Mouse (Mus musculus) hindbrain, embryonic 14.5 days (tissue): ENCODE data around the gene Adamts10. TPM values are rescaled to one million over a fixed set of nuclear protein-coding genes. Genes with fewer than 3 reads are reported as not detected.

ENCODE experiments used
- ATAC-seq: fragments of 200-750 bp; cut with Nextera tagmentation; 2 replicates; pipeline ENCODE4 v1.8.0; 2017; ENCODE audit warnings: moderate number of reproducible peaks, mild to moderate bottlenecking, moderate TSS enrichment, moderate library complexity; ENCODE audit not compliant: low FRiP score
- DNase-seq: peaks from one replicate; pipeline ENCODE4 v3.0.0-alpha.2; 2015; ENCODE audit warnings: low spot score
- H3K27ac ChIP-seq: fragments of 300-500 bp; sonication (generic); 2 replicates; pipeline ENCODE4 v1.5.1; 2014; ENCODE audit warnings: mild to moderate bottlenecking, moderate library complexity
- H3K27me3 ChIP-seq: fragments of 300-500 bp; sonication (generic); 2 replicates; pipeline ENCODE4 v1.6.1; 2014; ENCODE audit warnings: mild to moderate bottlenecking, low read length, mixed read lengths; ENCODE audit not compliant: control insufficient read depth, insufficient read depth
- H3K36me3 ChIP-seq: fragments of 300-500 bp; sonication (generic); replicated peaks from 2 replicates; pipeline ENCODE4 v1.6.1; 2014; ENCODE audit not compliant: control insufficient read depth, insufficient read depth
- H3K4me1 ChIP-seq: fragments of 300-500 bp; sonication (generic); replicated peaks from 2 replicates; pipeline ENCODE4 v1.6.1; 2014; ENCODE audit warnings: antibody characterized with exemption, low read length, mixed read lengths; ENCODE audit not compliant: control insufficient read depth, insufficient read depth
- H3K4me2 ChIP-seq: fragments of 300-500 bp; sonication (generic); replicated peaks from 2 replicates; pipeline ENCODE4 v1.6.1; 2014; ENCODE audit warnings: mild to moderate bottlenecking, moderate library complexity
- H3K4me3 ChIP-seq: fragments of 300-500 bp; sonication (generic); replicated peaks from 2 replicates; pipeline ENCODE4 v1.5.1; 2014; ENCODE audit warnings: mild to moderate bottlenecking, low read length
- H3K9ac ChIP-seq: fragments of 300-500 bp; sonication (generic); 2 replicates; pipeline ENCODE4 v1.6.1; 2014
- H3K9me3 ChIP-seq: fragments of 300-500 bp; sonication (generic); 2 replicates; pipeline ENCODE4 v1.6.1; 2016; ENCODE audit warnings: low read length; ENCODE audit not compliant: control insufficient read depth
- WGBS: fragments of 180-500 bp; shearing (Covaris S2); extraction: QIAGEN DNeasy Blood & Tissue Kit; methylation state at CpG from one replicate; pipeline ENCODE4 v1.1.7; 2014; 5-methylcytosine and 5-hydroxymethylcytosine counted together
- polyA plus RNA-seq: library from polyadenylated mRNA; unstranded; fragments of >200 nt; fragmentation: Nextera tagmentation; extraction: Ambion mirVana; gene quantifications from 2 replicates; pipeline ENCODE4 v1.2.1, GENCODE M21; 2014

The Adamts10 gene
- polyA plus RNA-seq, 1 experiment from 2014 or later = 59.0 TPM

DNA sequence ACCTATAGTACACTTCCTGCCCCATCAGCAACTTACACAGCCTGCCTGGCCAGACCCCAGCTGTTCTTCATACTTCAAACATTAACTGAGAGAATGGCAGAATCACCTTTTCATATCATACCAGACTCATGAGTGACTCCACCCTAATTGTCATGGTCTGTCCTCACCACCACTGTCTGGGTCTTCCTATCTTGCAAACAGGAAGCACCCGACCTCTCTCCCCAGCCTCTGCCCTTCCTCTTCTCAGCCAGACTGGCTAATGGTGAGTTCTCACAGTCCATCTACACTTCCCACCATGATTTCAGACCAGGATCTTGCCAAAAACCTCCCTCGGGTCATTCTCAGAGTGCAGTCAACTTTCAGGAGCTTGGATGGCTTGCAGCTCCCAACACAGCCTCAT is 42.2 kb downstream of the Adamts10 start:
- Histone ChIP-seq H3K4me3 (no peak overlapping the region), H3K9ac (no peak overlapping the region), H3K27ac (no peak overlapping the region), H3K4me2 (no peak overlapping the region), H3K27me3 (no peaks in the 10 kb centered on the region), H3K4me1 (no peaks in the 10 kb centered on the region), H3K36me3 (no peaks in the 10 kb centered on the region), H3K9me3 (no peaks in the 10 kb centered on the region)
- ATAC-seq (no peak), DNase-seq (no peak)
- 82% methylated on average over 2 of the region's 2 CpGs for WGBS

DNA sequence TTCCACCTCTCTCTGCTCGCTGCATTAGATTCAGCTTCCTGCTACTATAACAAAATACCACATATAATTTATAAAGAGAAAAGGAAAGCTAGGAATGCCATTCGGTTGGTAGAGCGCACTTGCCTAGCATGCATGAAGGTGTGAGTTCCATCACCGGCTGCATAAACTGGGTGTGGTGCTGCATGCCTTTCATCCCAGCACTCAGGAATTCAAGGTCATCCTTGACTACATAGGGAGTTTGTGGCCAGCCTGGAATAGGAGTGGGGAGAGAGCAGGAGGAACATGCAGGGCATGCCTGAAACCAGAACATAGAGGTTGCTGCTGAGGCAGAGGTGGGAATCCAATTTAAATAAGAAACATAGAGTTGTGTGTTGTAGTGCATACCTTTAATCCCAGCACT is 60.1 kb downstream of the Adamts10 start:
- WGBS = 90% methylated on average over 4 of the region's 4 CpGs
- DNase-seq = no peak
- H3K4me2 ChIP-seq = no peak overlapping the region

DNA sequence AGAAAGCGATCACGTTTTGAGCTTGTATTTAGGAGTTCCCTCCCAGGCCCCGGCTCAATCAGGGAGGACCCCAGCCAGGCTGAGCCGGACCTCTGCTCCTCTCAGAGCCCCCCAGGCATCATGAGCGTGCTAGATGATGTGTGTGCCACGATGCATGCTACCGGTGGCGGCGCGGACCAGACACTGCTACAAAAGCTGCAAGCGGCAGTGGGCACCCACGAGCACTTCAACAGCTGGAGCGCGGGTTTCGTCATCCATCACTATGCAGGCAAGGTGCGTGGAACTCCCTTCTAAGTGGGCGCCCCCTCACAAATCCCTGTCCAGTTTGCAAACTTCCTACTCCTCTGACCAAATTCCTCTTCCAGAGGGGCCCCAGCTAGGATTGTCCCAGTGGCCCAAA is 62.0 kb downstream of the Adamts10 start:
- 74% methylated on average over 17 of the region's 17 CpGs for WGBS
- no peaks in the 10 kb centered on the region for H3K36me3 ChIP-seq
- ATAC-seq = no peak
- no peak overlapping the region for H3K4me3 ChIP-seq
- H3K27me3 ChIP-seq = no peaks in the 10 kb centered on the region
- no peaks in the 10 kb centered on the region for H3K9me3 ChIP-seq
- no peaks in the 10 kb centered on the region for H3K4me1 ChIP-seq
- H3K4me2 ChIP-seq = no peak overlapping the region
- no peak for DNase-seq
- H3K27ac ChIP-seq = no peak overlapping the region
- H3K9ac ChIP-seq = no peak overlapping the region

More for the DNA sequence above, 60.1 kb downstream of the Adamts10 start:
- H3K9ac ChIP-seq = no peak overlapping the region
- H3K9me3 ChIP-seq = no peaks in the 10 kb centered on the region
- no peak overlapping the region for H3K27ac ChIP-seq
- no peak for ATAC-seq
- H3K4me3 ChIP-seq = no peak overlapping the region
- no peaks in the 10 kb centered on the region for H3K4me1 ChIP-seq
- H3K27me3 ChIP-seq = no peaks in the 10 kb centered on the region
- no peaks in the 10 kb centered on the region for H3K36me3 ChIP-seq

DNA sequence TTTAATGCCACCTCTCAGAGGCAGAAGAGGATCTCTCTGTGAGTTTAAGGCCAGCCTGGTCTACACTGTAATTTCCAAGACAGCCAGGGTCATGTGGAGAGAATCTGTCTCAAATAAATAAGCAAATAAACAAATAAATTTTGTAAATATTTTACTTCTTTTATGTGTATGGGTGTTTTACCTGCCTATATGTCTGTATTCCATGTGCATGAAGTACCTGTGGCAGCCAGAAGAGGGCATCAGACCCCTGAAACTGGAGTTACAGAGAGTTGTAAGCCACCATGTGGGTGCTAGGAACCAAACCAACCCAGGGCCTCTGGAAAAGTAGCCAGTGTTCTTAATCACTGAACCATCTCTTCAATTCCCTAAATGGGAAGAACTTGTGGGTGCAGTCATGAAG is 73.3 kb downstream of the Adamts10 start:
- no peak for DNase-seq
- no peak overlapping the region for H3K4me3 ChIP-seq
- no peaks in the 10 kb centered on the region for H3K27me3 ChIP-seq
- H3K9ac ChIP-seq = no peak overlapping the region
- no peak for ATAC-seq
- no peak overlapping the region for H3K4me2 ChIP-seq
- H3K9me3 ChIP-seq = peaks cover 4% of the 10 kb centered on the region; the same call in 1 of the 2 replicates
- no peaks in the 10 kb centered on the region for H3K36me3 ChIP-seq
- H3K27ac ChIP-seq = no peak overlapping the region
- H3K4me1 ChIP-seq = no peaks in the 10 kb centered on the region

DNA sequence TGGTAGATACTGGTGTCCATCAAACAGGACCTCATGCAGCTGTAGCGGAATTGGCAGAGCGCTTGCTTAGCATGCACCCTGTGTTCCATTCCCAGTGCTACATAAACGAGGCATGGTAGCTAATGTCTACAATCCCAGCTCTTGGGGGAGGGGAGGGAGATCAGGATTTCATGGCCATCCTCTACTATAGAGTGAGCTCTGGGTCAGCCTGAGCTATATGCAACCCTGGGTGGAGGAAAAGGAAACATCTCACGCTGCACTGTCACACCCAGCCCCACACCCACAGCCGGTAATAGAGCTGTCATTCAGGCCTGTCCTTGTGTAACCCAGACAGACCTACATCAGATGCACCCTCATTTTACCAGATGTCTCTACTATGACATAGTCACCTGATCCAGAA is 74.5 kb downstream of the Adamts10 start:
- no peaks in the 10 kb centered on the region for H3K4me1 ChIP-seq
- no peak overlapping the region for H3K27ac ChIP-seq
- WGBS = 91% methylated on average over 5 of the region's 5 CpGs
- no peaks in the 10 kb centered on the region for H3K36me3 ChIP-seq
- DNase-seq (no peak), ATAC-seq (no peak)
- H3K27me3 ChIP-seq = no peaks in the 10 kb centered on the region
- H3K9me3 ChIP-seq = peaks cover 4% of the 10 kb centered on the region; the same call in 1 of the 2 replicates
- H3K9ac ChIP-seq = no peak overlapping the region
- no peak overlapping the region for H3K4me3 ChIP-seq
- no peak overlapping the region for H3K4me2 ChIP-seq

DNA sequence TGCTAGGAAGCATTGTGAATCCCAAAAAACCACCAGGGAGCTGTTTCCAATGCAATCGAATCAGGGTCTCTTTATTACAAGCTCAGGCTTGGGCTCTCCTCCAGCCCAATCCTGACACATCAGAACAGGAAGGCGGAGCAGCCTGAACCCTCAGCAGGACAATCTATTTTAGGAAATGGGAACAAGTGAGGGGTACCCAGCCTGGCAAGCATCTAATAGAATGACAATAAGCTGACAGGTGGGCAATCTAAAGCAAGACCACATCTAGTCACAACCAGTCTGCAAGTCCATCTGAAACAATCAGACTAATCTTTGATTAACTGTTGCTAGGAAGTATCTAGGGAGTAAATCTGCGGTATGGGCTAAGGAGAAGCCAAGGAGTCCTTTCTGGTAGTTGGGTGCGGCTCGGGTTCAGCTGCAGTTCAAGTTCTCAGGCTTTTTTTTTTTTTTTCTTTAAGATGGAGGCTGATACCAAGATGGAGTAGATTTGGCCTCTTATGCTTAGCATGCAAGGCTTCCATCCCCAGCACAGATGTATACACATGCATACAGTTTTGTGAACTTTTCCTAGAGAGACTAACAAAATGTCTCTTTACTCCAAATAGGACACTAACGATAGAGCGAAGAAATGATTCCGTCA is 76.0 kb downstream of the Adamts10 start:
- Histone ChIP-seq H3K4me3 (no peak overlapping the region), H3K27me3 (no peaks in the 10 kb centered on the region), H3K4me2 (no peak overlapping the region), H3K9ac (no peak overlapping the region), H3K9me3 (peaks cover 4% of the 10 kb centered on the region; the same call in 1 of the 2 replicates), H3K27ac (no peak overlapping the region), H3K4me1 (no peaks in the 10 kb centered on the region), H3K36me3 (no peaks in the 10 kb centered on the region)
- no peak for DNase-seq
- 88% methylated on average over 8 of the region's 8 CpGs for WGBS
- no peak for ATAC-seq

DNA sequence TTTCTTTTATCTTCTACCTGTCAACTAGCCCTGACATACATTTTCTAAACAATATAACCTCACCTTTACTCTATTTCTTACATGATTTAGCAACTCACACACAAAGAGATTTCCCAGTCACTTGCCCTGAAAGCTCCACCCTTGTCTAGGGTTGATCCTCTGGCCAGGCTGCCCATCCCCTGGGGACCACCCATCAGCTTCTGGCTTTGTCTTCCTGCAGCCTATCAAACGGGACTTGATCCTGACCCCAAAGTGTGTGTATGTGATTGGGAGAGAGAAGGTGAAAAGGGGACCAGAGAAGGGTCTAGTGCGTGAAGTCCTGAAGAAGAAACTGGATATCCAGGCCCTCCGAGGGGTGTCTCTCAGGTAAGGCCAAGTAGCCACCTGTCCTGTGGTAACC is 76.8 kb downstream of the Adamts10 start:
- H3K27me3 ChIP-seq = no peaks in the 10 kb centered on the region
- H3K4me2 ChIP-seq = no peak overlapping the region
- ATAC-seq (no peak), DNase-seq (no peak)
- no peak overlapping the region for H3K4me3 ChIP-seq
- peaks cover 4% of the 10 kb centered on the region; the same call in 1 of the 2 replicates for H3K9me3 ChIP-seq
- H3K9ac ChIP-seq = no peak overlapping the region
- no peaks in the 10 kb centered on the region for H3K36me3 ChIP-seq
- H3K27ac ChIP-seq = no peak overlapping the region
- H3K4me1 ChIP-seq = no peaks in the 10 kb centered on the region
- WGBS = 89% methylated on average over 3 of the region's 3 CpGs

DNA sequence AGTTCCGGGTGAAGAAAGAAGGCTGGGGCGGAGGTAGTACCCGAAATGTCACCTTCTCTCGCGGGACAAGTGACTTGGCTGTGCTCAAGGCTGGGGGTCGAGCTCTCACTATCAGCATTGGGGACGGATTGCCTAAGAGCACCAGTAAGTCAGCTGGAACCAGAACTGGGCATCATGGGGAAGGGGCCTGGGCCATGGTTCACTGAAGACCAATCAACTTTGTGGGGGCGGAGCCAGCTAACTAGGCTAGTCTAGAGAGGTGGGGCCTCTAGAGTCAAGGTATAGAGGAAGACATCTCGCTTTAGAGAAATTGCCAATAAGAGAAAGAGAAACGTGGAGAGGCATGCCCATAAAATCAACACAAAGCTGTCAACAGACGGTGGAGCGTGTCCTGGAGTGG is 77.9 kb downstream of the Adamts10 start:
- no peak overlapping the region for H3K27ac ChIP-seq
- no peaks in the 10 kb centered on the region for H3K27me3 ChIP-seq
- H3K9ac ChIP-seq = no peak overlapping the region
- H3K36me3 ChIP-seq = no peaks in the 10 kb centered on the region
- peaks cover 4% of the 10 kb centered on the region; the same call in 1 of the 2 replicates for H3K9me3 ChIP-seq
- no peak overlapping the region for H3K4me3 ChIP-seq
- ATAC-seq = no peak
- no peak overlapping the region for H3K4me2 ChIP-seq
- 87% methylated on average over 12 of the region's 12 CpGs for WGBS
- H3K4me1 ChIP-seq = no peaks in the 10 kb centered on the region
- peak; percentile 14 for DNase-seq
